Mouse (Mus musculus) forebrain, embryonic 11.5 days (tissue): ENCODE results near the gene Knop1. TPM values are rescaled to one million over a fixed set of nuclear protein-coding genes. Genes with fewer than 3 reads are reported as not detected.

Experiments used
- ATAC-seq: fragments of 200-750 bp; cut with Nextera tagmentation; replicated peaks from 2 replicates; pipeline ENCODE4 v1.8.0; 2017; ENCODE audit warnings: moderate TSS enrichment; ENCODE audit not compliant: low FRiP score
- DNase-seq: peaks from one replicate; pipeline ENCODE4 v3.0.0-alpha.2; 2017; ENCODE audit warnings: low spot score
- H3K27ac ChIP-seq: fragments of 300-500 bp; sonication (generic); 2 replicates; pipeline ENCODE4 v1.5.1; 2014; ENCODE audit warnings: low read depth, low read length
- H3K27me3 ChIP-seq: fragments of 300-500 bp; sonication (generic); 2 replicates; pipeline ENCODE4 v1.6.1; 2014; ENCODE audit warnings: mild to moderate bottlenecking, low read length, mixed read lengths; ENCODE audit not compliant: control insufficient read depth, insufficient read depth
- H3K36me3 ChIP-seq: fragments of 300-500 bp; sonication (generic); 2 replicates; pipeline ENCODE4 v1.6.1; 2014; ENCODE audit warnings: mild to moderate bottlenecking, low read length, moderate library complexity, mixed read lengths; ENCODE audit not compliant: control insufficient read depth, insufficient read depth
- H3K4me1 ChIP-seq: fragments of 300-500 bp; sonication (generic); replicated peaks from 2 replicates; pipeline ENCODE4 v1.6.1; 2014; ENCODE audit warnings: low read length, mixed read lengths; ENCODE audit not compliant: control insufficient read depth, insufficient read depth
- H3K4me2 ChIP-seq: fragments of 300-500 bp; sonication (generic); 2 replicates; pipeline ENCODE4 v1.6.1; 2014; ENCODE audit warnings: low read depth, mild to moderate bottlenecking, low read length, moderate library complexity, mixed read lengths; ENCODE audit not compliant: severe bottlenecking
- H3K4me3 ChIP-seq: fragments of 300-500 bp; sonication (generic); 2 replicates; pipeline ENCODE4 v1.5.1; 2014; ENCODE audit warnings: low read depth, low read length
- H3K9ac ChIP-seq: fragments of 300-500 bp; sonication (generic); 2 replicates; pipeline ENCODE4 v1.6.1; 2014; ENCODE audit warnings: low read length
- H3K9me3 ChIP-seq: fragments of 300-500 bp; sonication (generic); 2 replicates; pipeline ENCODE4 v1.6.1; 2016; ENCODE audit warnings: low read length, mixed read lengths; ENCODE audit not compliant: control insufficient read depth
- WGBS: fragments of 180-500 bp; shearing (Covaris S2); extraction: QIAGEN DNeasy Blood & Tissue Kit; methylation state at CpG from one replicate; pipeline ENCODE4 v1.1.7; 2014; 5-methylcytosine and 5-hydroxymethylcytosine counted together
- polyA plus RNA-seq: library from polyadenylated mRNA; unstranded; fragments of >200 nt; fragmentation: Nextera tagmentation; extraction: Ambion mirVana; gene quantifications from 2 replicates; pipeline ENCODE4 v1.2.1, GENCODE M21; 2014

Gene Knop1
- polyA plus RNA-seq, 1 experiment from 2014 or later = 127 TPM

GRCm38 (mm10) chr7:118841030-118841745 is 14.9 kb downstream of the Knop1 start:
- WGBS = 89% methylated on average over 8 of the region's 8 CpGs
- Histone ChIP-seq H3K9me3 (no peaks in the 10 kb centered on the region), H3K27ac (no peak overlapping the region), H3K9ac (no peak overlapping the region), H3K4me3 (no peak overlapping the region), H3K27me3 (no peaks in the 10 kb centered on the region), H3K36me3 (peaks cover 8% of the 10 kb centered on the region), H3K4me1 (no peaks in the 10 kb centered on the region), H3K4me2 (no peak overlapping the region)
- no peak for ATAC-seq
- no peak for DNase-seq

GRCm38 (mm10) chr7:118837901-118838300 is 18.2 kb downstream of the Knop1 start:
- Histone ChIP-seq H3K27me3 (no peaks in the 10 kb centered on the region), H3K36me3 (peaks cover 4% of the 10 kb centered on the region), H3K4me2 (no peak overlapping the region), H3K9me3 (no peaks in the 10 kb centered on the region), H3K4me3 (no peak overlapping the region), H3K4me1 (no peaks in the 10 kb centered on the region), H3K27ac (no peak overlapping the region), H3K9ac (no peak overlapping the region)
- DNase-seq = no peak
- ATAC-seq = no peak
- 90% methylated on average over 5 of the region's 5 CpGs for WGBS

- H3K36me3 ChIP-seq = no peaks in the 10 kb centered on the region
- no peak overlapping the region for H3K4me2 ChIP-seq
- WGBS = 15% methylated on average over 5 of the region's 5 CpGs
- H3K4me3 ChIP-seq = no peak overlapping the region
- ATAC-seq (peak; percentile 71; the same call in 1 of the 2 replicates), DNase-seq (no peak)
- H3K9me3 ChIP-seq = no peaks in the 10 kb centered on the region
- H3K9ac ChIP-seq = no peak overlapping the region
- peaks cover 4% of the 10 kb centered on the region for H3K4me1 ChIP-seq
- H3K27me3 ChIP-seq = no peaks in the 10 kb centered on the region
- H3K27ac ChIP-seq = peak overlapping the region; percentile 25; the same call in 1 of the 2 replicates
These were observed 28.1 kb downstream of the Knop1 start for GRCm38 (mm10) chr7:118827975-118828416.

- 65% methylated on average over 7 of the region's 7 CpGs for WGBS
- no peak overlapping the region for H3K27ac ChIP-seq
These were observed 31.6 kb downstream of the Knop1 start for GRCm38 (mm10) chr7:118824451-118824850.

GRCm38 (mm10) chr7:118821887-118822556 is 34.0 kb downstream of the Knop1 start:
- no peaks in the 10 kb centered on the region for H3K4me1 ChIP-seq
- no peak overlapping the region for H3K4me3 ChIP-seq
- H3K9ac ChIP-seq = no peak overlapping the region
- H3K27me3 ChIP-seq = no peaks in the 10 kb centered on the region
- H3K27ac ChIP-seq = no peak overlapping the region
- H3K4me2 ChIP-seq = no peak overlapping the region
- no peak for ATAC-seq
- no peaks in the 10 kb centered on the region for H3K36me3 ChIP-seq
- no peak for DNase-seq
- H3K9me3 ChIP-seq = no peaks in the 10 kb centered on the region
- 92% methylated on average over 12 of the region's 12 CpGs for WGBS

More at GRCm38 (mm10) chr7:118824451-118824850, 31.6 kb downstream of the Knop1 start:
- Histone ChIP-seq H3K4me2 (no peak overlapping the region), H3K4me3 (no peak overlapping the region), H3K9me3 (no peaks in the 10 kb centered on the region), H3K4me1 (peaks cover 4% of the 10 kb centered on the region), H3K27me3 (no peaks in the 10 kb centered on the region), H3K9ac (no peak overlapping the region), H3K36me3 (no peaks in the 10 kb centered on the region)
- DNase-seq (no peak), ATAC-seq (no peak)

GRCm38 (mm10) chr7:118821356-118821755 is 34.7 kb downstream of the Knop1 start:
- H3K27ac ChIP-seq = no peak overlapping the region
- ATAC-seq (no peak), DNase-seq (no peak)
- no peak overlapping the region for H3K9ac ChIP-seq
- WGBS = 79% methylated on average over 7 of the region's 7 CpGs
- H3K36me3 ChIP-seq = no peaks in the 10 kb centered on the region
- H3K4me3 ChIP-seq = no peak overlapping the region
- no peaks in the 10 kb centered on the region for H3K4me1 ChIP-seq
- no peaks in the 10 kb centered on the region for H3K27me3 ChIP-seq
- H3K9me3 ChIP-seq = no peaks in the 10 kb centered on the region
- no peak overlapping the region for H3K4me2 ChIP-seq

- 97% methylated on average over 1 of the region's 1 CpGs for WGBS
- ATAC-seq = no peak
- Histone ChIP-seq H3K9me3 (no peaks in the 10 kb centered on the region), H3K27ac (no peak overlapping the region), H3K27me3 (no peaks in the 10 kb centered on the region), H3K36me3 (no peaks in the 10 kb centered on the region; the same call in 1 of the 2 replicates), H3K4me2 (no peak overlapping the region), H3K4me3 (no peak overlapping the region), H3K4me1 (no peaks in the 10 kb centered on the region), H3K9ac (no peak overlapping the region)
- DNase-seq = no peak
These were observed 36.4 kb downstream of the Knop1 start for GRCm38 (mm10) chr7:118819666-118820065.

- ATAC-seq (no peak), DNase-seq (no peak)
- Histone ChIP-seq H3K27me3 (no peaks in the 10 kb centered on the region), H3K9ac (no peak overlapping the region), H3K4me3 (no peak overlapping the region), H3K9me3 (no peaks in the 10 kb centered on the region), H3K4me1 (no peaks in the 10 kb centered on the region), H3K36me3 (no peaks in the 10 kb centered on the region; the same call in 1 of the 2 replicates), H3K4me2 (no peak overlapping the region), H3K27ac (no peak overlapping the region)
- WGBS = 93% methylated on average over 7 of the region's 7 CpGs
These were observed 38.3 kb downstream of the Knop1 start for GRCm38 (mm10) chr7:118817741-118818140.
